Mouse (Mus musculus): ENCODE measurements at regions not wholly inside any gene's neighbourhood (a gene's known extent, or its start where the extent isn't known, plus 50 kb on each side); places are given as distances from the start of the nearest gene placed in this dataset.
"Not testable (repeated sequence)": the region's sequence is repeated elsewhere in the genome, so short reads cannot be mapped to it uniquely, and the experiment has no call there.

DNA sequence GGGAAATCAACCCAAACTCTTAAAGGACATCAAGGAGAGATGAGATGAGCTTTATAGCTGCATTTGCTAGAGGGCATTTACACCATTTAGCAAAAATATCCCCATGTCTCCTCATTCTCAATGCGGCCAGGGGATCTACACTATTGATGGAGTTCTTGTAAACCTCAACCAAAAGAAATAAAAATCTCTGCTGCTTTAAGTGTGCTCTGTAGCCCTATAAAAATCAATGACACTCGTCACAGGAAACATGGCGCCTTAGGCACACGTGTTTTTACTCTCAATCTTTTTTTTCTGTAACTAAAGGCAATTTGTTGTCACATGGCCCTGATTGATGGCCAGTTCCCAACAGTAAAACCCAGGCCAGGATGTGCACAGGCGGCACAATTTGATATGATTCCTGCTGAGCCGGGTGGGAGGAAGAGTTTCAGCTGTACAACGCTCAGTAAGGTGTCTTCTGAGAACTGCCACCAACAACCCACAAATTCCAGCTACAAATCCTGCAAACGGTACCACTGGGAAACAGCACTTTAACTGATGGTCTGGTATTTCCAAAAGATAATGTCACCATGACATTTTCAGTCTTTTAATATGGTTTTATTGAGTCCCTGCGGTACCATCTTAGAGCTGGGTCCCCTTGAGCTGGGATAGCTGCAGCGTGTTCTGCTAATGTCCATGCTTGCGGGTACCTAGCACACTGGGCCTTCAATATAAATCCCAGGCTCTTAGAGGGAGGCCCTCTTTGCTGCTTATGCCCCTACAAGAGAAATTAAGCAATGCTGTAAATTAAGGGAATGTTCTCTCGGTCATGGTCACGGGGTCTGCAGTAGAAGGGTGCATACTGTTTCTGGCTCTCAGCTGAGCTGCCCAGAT is 78.8 kb downstream of the Tpbg start:
- no peaks in the 10 kb centered on the region for H3K9me3 ChIP-seq
- no peak overlapping the region for H3K4me2 ChIP-seq
- no peak overlapping the region for H3K27ac ChIP-seq
- no peaks in the 10 kb centered on the region for H3K36me3 ChIP-seq
- H3K9ac ChIP-seq: no peak overlapping the region
- H3K4me1 ChIP-seq (replicated peaks): no peaks in the 10 kb centered on the region
- no peaks in the 10 kb centered on the region for H3K27me3 ChIP-seq
- no peak overlapping the region for H3K4me3 ChIP-seq
- WGBS: 76% methylated on average over 13 of the region's 13 CpGs
- ATAC-seq (ENCODE audit: low FRiP score): no peak

DNA sequence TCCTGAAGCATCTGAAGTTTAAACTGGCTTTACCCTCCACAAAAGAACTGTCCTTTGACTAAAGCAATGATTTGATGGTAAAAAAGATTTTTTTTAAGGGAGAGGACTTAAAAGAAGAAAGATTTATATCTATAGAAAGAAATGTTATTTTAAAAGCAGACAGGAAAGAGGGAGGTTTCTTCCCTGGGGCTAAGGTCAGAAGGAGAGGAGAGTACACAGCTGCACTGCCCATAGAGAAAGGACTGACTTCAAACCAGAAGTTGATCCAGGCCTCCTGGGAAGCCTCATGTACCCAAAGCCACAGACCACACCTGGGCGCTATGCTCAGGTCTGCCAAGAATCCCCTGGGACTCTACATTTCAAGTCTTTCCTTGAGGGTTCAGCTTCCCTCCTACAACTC is 83.1 kb downstream of the Tpbg start:
- WGBS: 91% methylated on average over 1 of the region's 1 CpGs
- no peaks in the 10 kb centered on the region for H3K27me3 ChIP-seq
- H3K4me3 ChIP-seq: no peak overlapping the region
- H3K4me1 ChIP-seq (replicated peaks): no peaks in the 10 kb centered on the region
- H3K36me3 ChIP-seq: no peaks in the 10 kb centered on the region
- no peak for ATAC-seq (ENCODE audit: low FRiP score)
- no peak overlapping the region for H3K27ac ChIP-seq
- no peak overlapping the region for H3K4me2 ChIP-seq
- H3K9me3 ChIP-seq: no peaks in the 10 kb centered on the region
- H3K9ac ChIP-seq: no peak overlapping the region

- no peaks in the 10 kb centered on the region for H3K4me1 ChIP-seq (replicated peaks)
- H3K27me3 ChIP-seq: no peaks in the 10 kb centered on the region
- no peak overlapping the region for H3K9ac ChIP-seq
- no peaks in the 10 kb centered on the region for H3K9me3 ChIP-seq
- WGBS: 94% methylated on average over 3 of the region's 3 CpGs
- H3K4me2 ChIP-seq: no peak overlapping the region
- no peak overlapping the region for H3K27ac ChIP-seq
- no peak overlapping the region for H3K4me3 ChIP-seq
- H3K36me3 ChIP-seq: no peaks in the 10 kb centered on the region
- ATAC-seq (ENCODE audit: low FRiP score): no peak
These were observed 90.0 kb downstream of the Tpbg start for GRCm38 (mm10) chr9:85932209-85932608.

DNA sequence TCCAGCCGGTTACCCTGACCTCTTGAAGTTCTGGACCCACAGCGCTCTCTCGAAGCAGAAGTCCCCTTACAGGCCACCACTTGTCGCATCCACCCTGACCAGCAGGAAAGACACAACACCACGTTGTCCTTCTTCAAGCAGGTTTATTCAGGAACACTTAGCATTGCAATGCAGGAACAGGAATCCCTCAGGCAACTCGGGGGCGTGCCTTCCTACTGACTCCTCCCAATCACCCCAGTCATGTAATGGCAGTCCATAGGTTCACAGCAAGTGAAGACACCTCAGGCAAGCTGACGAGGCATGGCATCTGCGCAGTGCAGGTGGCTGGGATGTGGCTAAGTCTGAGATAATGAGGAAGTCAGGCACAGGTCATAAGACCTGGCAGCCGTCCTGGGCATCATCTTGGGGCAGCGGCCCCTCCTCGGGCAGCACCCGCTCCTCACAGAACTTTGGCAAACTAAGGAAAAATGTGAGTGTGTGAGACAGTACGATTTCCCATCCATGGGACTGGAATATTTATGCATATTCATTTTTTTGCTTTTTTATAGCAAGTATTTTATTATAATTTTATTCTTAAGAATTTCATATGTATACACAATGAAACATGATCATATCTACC is 101.0 kb downstream of the Tpbg start:
- not testable (repeated sequence) for ATAC-seq (ENCODE audit: low FRiP score); H3K4me1 ChIP-seq (replicated peaks); H3K27me3 ChIP-seq; H3K9ac ChIP-seq; H3K4me3 ChIP-seq; H3K27ac ChIP-seq; H3K9me3 ChIP-seq; H3K36me3 ChIP-seq; H3K4me2 ChIP-seq
- WGBS: 93% methylated on average over 14 of the region's 14 CpGs

GRCm38 (mm10) chr9:85948495-85949137 is 106.4 kb downstream of the Tpbg start:
- ATAC-seq (ENCODE audit: low FRiP score): no peak
- WGBS: 59% methylated on average over 12 of the region's 12 CpGs
- Histone ChIP-seq H3K36me3 (no peaks in the 10 kb centered on the region), H3K4me1 (replicated peaks) (no peaks in the 10 kb centered on the region), H3K4me2 (no peak overlapping the region), H3K27ac (no peak overlapping the region), H3K4me3 (no peak overlapping the region), H3K27me3 (no peaks in the 10 kb centered on the region), H3K9me3 (no peaks in the 10 kb centered on the region), H3K9ac (no peak overlapping the region)

- H3K4me3 ChIP-seq: no peak overlapping the region
- no peak overlapping the region for H3K4me2 ChIP-seq
- no peaks in the 10 kb centered on the region for H3K4me1 ChIP-seq (replicated peaks)
- H3K36me3 ChIP-seq: no peaks in the 10 kb centered on the region
- no peak overlapping the region for H3K27ac ChIP-seq
- H3K9ac ChIP-seq: no peak overlapping the region
- no peaks in the 10 kb centered on the region for H3K27me3 ChIP-seq
- ATAC-seq (ENCODE audit: low FRiP score): no peak
- 93% methylated on average over 2 of the region's 2 CpGs for WGBS
- no peaks in the 10 kb centered on the region for H3K9me3 ChIP-seq
These were observed 109.6 kb downstream of the Tpbg start for GRCm38 (mm10) chr9:85951777-85952176.

- no peaks in the 10 kb centered on the region for H3K27me3 ChIP-seq
- H3K36me3 ChIP-seq: no peaks in the 10 kb centered on the region
- no peak overlapping the region for H3K27ac ChIP-seq
- no peak for ATAC-seq (ENCODE audit: low FRiP score)
- no peaks in the 10 kb centered on the region for H3K9me3 ChIP-seq
- no peaks in the 10 kb centered on the region for H3K4me1 ChIP-seq (replicated peaks)
- H3K9ac ChIP-seq: no peak overlapping the region
- no peak overlapping the region for H3K4me2 ChIP-seq
- H3K4me3 ChIP-seq: no peak overlapping the region
- WGBS: 95% methylated on average over 10 of the region's 10 CpGs
These were observed 127.9 kb downstream of the Tpbg start for GRCm38 (mm10) chr9:85970076-85970475.

GRCm38 (mm10) chr9:85981428-85981827 is 139.2 kb downstream of the Tpbg start:
- H3K27ac ChIP-seq: no peak overlapping the region
- no peak overlapping the region for H3K4me2 ChIP-seq
- H3K4me3 ChIP-seq: no peak overlapping the region
- no peaks in the 10 kb centered on the region for H3K9me3 ChIP-seq
- no peaks in the 10 kb centered on the region for H3K4me1 ChIP-seq (replicated peaks)
- 94% methylated on average over 5 of the region's 5 CpGs for WGBS
- no peaks in the 10 kb centered on the region for H3K36me3 ChIP-seq
- no peak overlapping the region for H3K9ac ChIP-seq
- no peaks in the 10 kb centered on the region for H3K27me3 ChIP-seq
- ATAC-seq (ENCODE audit: low FRiP score): no peak

DNA sequence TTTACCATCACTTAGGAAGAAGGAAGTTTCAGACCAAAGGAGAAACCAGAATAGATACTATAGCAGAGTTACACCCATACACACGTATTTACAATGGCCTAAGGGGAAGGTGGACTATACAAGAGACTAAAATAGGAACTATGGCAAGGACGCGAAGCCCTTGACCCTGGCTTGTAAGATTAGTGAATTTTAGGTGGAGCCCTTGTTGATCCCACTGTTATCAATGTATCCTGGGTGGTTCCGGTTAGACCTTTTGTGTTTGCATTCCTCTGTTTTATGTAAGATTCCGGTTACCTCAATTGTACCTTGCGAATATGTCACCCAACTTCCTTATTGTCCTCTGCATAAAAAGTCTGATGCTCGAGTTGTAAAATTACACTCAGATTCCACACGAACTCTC is 141.3 kb downstream of the Tpbg start:
- H3K4me2 ChIP-seq; H3K27me3 ChIP-seq; H3K36me3 ChIP-seq; H3K27ac ChIP-seq; H3K4me3 ChIP-seq; H3K9me3 ChIP-seq; H3K9ac ChIP-seq; H3K4me1 ChIP-seq (replicated peaks); ATAC-seq (ENCODE audit: low FRiP score): not testable (repeated sequence)
- 97% methylated on average over 7 of the region's 8 CpGs for WGBS

DNA sequence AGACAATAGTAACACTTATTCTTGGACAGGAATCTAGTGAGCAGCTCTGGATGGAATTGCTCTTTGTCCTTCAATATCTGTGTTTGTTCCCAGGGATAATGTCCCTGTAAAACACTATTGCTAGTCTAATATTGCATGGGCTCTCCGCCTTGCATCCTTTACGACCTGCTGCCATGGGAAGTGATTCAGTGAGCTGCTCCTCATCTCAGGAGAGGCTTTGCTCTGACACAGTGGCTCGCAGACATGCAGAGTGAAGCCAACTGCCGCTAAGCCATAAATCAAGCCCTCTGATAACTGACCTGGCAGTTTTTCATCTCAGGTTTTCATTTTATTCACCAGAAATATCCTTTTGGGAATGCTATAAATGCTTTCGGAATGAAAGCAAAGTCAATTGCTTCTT is 143.5 kb downstream of the Tpbg start:
- H3K27me3 ChIP-seq: no peaks in the 10 kb centered on the region
- H3K27ac ChIP-seq: no peak overlapping the region; the same call in 1 of the 2 replicates
- H3K4me3 ChIP-seq: no peak overlapping the region
- H3K4me1 ChIP-seq (replicated peaks): no peaks in the 10 kb centered on the region
- H3K36me3 ChIP-seq: no peaks in the 10 kb centered on the region
- H3K4me2 ChIP-seq: no peak overlapping the region
- no peak; the same call in 1 of the 2 replicates for ATAC-seq (ENCODE audit: low FRiP score)
- no peak overlapping the region for H3K9ac ChIP-seq
- no peaks in the 10 kb centered on the region for H3K9me3 ChIP-seq
- WGBS: 64% methylated on average over 5 of the region's 5 CpGs

DNA sequence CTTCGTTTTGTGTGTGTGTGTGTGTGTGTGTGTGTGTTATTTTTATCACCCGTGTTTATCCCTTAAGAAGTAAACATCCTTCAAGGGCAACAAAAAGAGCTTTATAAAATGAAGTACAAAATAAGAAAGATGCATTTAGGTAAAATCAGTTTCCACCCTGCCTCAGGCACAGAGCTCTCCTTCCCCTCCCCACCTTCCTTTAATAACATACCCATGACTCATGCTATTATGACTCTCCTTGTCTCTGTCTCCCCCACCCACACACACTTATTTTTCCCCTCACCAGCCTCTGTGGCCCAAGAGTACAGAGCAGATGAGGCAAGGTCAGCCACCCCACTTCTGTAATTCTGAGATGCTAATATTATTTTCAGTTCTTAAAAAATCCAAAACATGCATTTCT is 144.0 kb downstream of the Tpbg start:
- no peak overlapping the region for H3K9ac ChIP-seq
- 81% methylated on average over 2 of the region's 2 CpGs for WGBS

DNA sequence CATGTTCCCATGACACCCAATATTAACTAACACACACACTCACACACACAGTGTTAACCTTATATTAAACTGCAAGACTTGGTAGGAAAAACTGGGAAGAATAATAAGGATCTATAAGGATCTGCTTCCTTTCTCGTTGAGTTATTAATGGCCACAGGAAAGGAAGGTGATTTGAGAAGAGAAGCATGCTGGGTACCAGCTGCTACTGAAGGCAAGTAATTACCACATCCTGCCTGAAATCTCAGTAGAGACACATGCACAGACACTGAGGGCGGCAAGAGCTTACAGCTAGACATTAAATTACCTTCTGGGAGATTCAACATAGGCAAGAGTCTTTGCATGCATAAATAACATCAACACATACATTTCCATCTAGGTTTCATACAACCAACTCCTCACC is 160.8 kb downstream of the Tpbg start:
- Histone ChIP-seq H3K27me3 (no peaks in the 10 kb centered on the region), H3K4me1 (replicated peaks) (0 out of 2 replicates have a peak, but pooled peaks cover 3% of the 10 kb centered on the region), H3K9me3 (no peaks in the 10 kb centered on the region), H3K4me2 (no peak overlapping the region), H3K27ac (no peak overlapping the region), H3K36me3 (no peaks in the 10 kb centered on the region), H3K4me3 (no peak overlapping the region), H3K9ac (no peak overlapping the region)
- peak; percentile 52; the same call in 1 of the 2 replicates for ATAC-seq (ENCODE audit: low FRiP score)
- 60% methylated on average over 2 of the region's 2 CpGs for WGBS

More for the DNA sequence above, 144.0 kb downstream of the Tpbg start:
- H3K4me2 ChIP-seq: no peak overlapping the region
- H3K4me1 ChIP-seq (replicated peaks): no peaks in the 10 kb centered on the region
- no peak overlapping the region for H3K4me3 ChIP-seq
- H3K27me3 ChIP-seq: no peaks in the 10 kb centered on the region
- H3K9me3 ChIP-seq: no peaks in the 10 kb centered on the region
- no peak for ATAC-seq (ENCODE audit: low FRiP score)
- no peaks in the 10 kb centered on the region for H3K36me3 ChIP-seq
- H3K27ac ChIP-seq: no peak overlapping the region
